Mouse (Mus musculus) kidney, adult 9 months (tissue): ENCODE results near the gene Gps2.
A peak's percentile ranks its signal among the peaks of the same experiment; 100 is the strongest.

ENCODE experiments used
- DNase-seq: peaks from one replicate; pipeline ENCODE4 v3.0.0; 2022

Gps2 gene

GRCm38 (mm10) chr11:69913554-69914371 lies at the start of gene Gps2:
Gps2 (plus strand) TSS chr11:69913888.
- peak; percentile 93 for DNase-seq

GRCm38 (mm10) chr11:69864138-69864860 lies 49.4 kb upstream of the Gps2 start:
- no peak for DNase-seq

GRCm38 (mm10) chr11:69865561-69865960 lies 48.1 kb upstream of the Gps2 start:
- no peak for DNase-seq

GRCm38 (mm10) chr11:69867335-69867734 lies 46.4 kb upstream of the Gps2 start:
- no peak for DNase-seq

- no peak for DNase-seq
Observed at GRCm38 (mm10) chr11:69870289-69871069, 43.2 kb upstream of the Gps2 start.

GRCm38 (mm10) chr11:69871822-69872221 lies 41.9 kb upstream of the Gps2 start:
- no peak for DNase-seq

GRCm38 (mm10) chr11:69872451-69872850 lies 41.2 kb upstream of the Gps2 start:
- no peak for DNase-seq

GRCm38 (mm10) chr11:69876186-69876585 lies 37.5 kb upstream of the Gps2 start:
- DNase-seq, result peak; percentile 54

GRCm38 (mm10) chr11:69876867-69877266 lies 36.8 kb upstream of the Gps2 start:
- DNase-seq, result peak; percentile 87

- DNase-seq, result no peak
Observed at GRCm38 (mm10) chr11:69877878-69878277, 35.8 kb upstream of the Gps2 start, which contains the start of gene Tmem95. Tmem95 (minus strand) TSS chr11:69878018.

- DNase-seq, result no peak
Observed at GRCm38 (mm10) chr11:69878399-69878798, 35.3 kb upstream of the Gps2 start.

- no peak for DNase-seq
Observed at GRCm38 (mm10) chr11:69878952-69879351, 34.7 kb upstream of the Gps2 start.

- no peak for DNase-seq
Observed at GRCm38 (mm10) chr11:69879711-69880110, 34.0 kb upstream of the Gps2 start.

- peak; percentile 88 for DNase-seq
Observed at GRCm38 (mm10) chr11:69880506-69880852, 33.2 kb upstream of the Gps2 start.

GRCm38 (mm10) chr11:69880853-69881603 lies 32.7 kb upstream of the Gps2 start, which contains the start of gene Kctd11:
Kctd11 (minus strand) TSS chr11:69881406.
- DNase-seq, result peak; percentile 94

- no peak for DNase-seq
Observed at GRCm38 (mm10) chr11:69881787-69882670, 31.7 kb upstream of the Gps2 start.

GRCm38 (mm10) chr11:69883066-69883465 lies 30.6 kb upstream of the Gps2 start:
- DNase-seq, result peak; percentile 50

GRCm38 (mm10) chr11:69883527-69884151 lies 30.0 kb upstream of the Gps2 start:
- no peak for DNase-seq

- DNase-seq, result peak; percentile 49
Observed at GRCm38 (mm10) chr11:69884240-69884639, 29.4 kb upstream of the Gps2 start.

GRCm38 (mm10) chr11:69884663-69885062 lies 29.0 kb upstream of the Gps2 start:
- peak; percentile 65 for DNase-seq
